Mouse (Mus musculus) fat pad, adult 2 months (tissue): ENCODE measurements around the gene Spata17.
A peak's percentile ranks its signal among the peaks of the same experiment; 100 is the strongest.
"Not testable (repeated sequence)": the region's sequence is repeated elsewhere in the genome, so short reads cannot be mapped to it uniquely, and the experiment has no call there.

Experiments
- DNase-seq: peaks from one replicate; pipeline ENCODE4 v3.0.0-alpha.2; 2011; ENCODE audit warnings: low read depth, low spot score; ENCODE audit errors: extremely low read depth

The Spata17 gene

DNA sequence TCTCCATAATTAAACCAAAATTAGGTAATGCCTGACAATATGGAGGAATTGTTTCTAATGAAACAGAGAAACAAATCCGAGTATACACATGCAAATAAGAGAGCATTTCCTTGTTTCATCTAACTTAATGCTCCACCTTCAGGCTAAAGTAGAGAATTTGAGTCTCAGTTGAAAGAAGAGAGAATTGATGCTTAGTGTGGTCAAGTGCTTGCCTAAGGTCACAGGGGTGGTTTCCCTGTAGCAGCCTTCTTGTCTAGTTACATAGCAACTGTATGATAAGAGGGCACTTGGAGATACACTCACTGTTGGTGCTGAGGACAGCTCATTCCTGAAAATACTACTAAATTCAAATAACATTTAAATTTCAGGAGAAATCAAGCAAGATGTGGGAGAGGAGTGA lies 36.7 kb downstream of the Spata17 start:
- no peak for DNase-seq

GRCm38 (mm10) chr1:187175991-187176390 lies 39.3 kb downstream of the Spata17 start:
- peak; percentile 58 for DNase-seq

DNA sequence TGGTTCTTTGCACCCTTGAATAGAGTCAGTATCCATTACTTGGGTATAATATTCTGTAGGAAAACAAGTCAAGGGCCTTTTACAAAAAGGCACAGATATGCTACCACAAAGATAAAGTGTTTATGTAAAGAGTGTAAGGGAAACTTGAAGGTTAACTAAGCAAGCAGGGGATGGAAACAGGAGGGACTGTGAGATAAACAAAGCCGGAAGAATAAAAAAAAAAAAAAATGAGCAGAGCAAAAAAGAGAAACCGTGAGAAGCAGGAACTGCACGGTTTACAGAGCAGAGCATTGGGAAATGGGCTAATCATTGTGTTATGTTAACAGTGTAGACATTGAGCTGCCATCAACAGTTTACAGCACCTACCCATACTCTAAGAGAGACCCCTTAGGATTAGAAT lies 44.9 kb downstream of the Spata17 start:
- no peak for DNase-seq

GRCm38 (mm10) chr1:187169646-187170045 lies 45.6 kb downstream of the Spata17 start:
- no peak for DNase-seq

- DNase-seq = no peak
Measured at GRCm38 (mm10) chr1:187163571-187163970, 51.7 kb downstream of the Spata17 start.

DNA sequence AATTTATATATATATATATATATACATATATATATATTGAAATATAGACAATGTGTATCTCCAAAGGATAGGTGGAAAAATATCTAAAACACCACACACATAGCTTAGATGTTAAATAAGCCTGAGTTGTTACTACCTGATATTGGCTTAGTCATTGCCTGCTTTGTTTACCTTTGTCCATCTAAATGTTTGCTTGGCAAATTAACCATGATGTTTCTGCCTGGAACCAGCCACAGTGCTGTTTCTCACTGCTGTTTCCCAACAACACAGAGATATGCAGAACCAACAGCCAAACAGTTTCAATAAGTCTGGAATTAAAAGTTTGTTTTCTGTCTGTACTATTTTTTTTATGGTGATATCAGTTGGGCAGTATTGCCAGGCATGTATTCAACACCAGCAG lies 59.6 kb downstream of the Spata17 start:
- no peak for DNase-seq

GRCm38 (mm10) chr1:187153681-187154080 lies 61.6 kb downstream of the Spata17 start:
- DNase-seq = no peak

- no peak for DNase-seq
Measured at GRCm38 (mm10) chr1:187152571-187152970, 62.7 kb downstream of the Spata17 start.

DNA sequence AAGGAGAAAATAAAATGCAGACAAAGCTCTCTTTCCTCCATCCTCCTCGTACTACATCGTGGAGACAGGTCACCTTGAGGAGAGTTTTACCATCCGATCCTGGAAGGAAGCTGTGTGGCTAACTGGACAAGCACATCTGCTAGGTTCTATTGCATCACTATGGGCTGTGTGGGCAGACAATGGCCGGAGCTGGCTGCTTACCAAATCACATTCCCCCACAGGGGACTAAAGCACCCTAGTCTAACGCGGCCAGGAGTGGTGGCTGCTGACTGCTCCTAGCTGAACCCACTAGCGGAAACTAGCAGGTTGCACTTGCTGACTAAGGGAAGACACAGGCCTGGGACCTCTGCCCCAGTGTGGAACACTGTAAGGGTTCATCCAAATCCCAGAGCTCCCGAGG lies 72.3 kb downstream of the Spata17 start:
- peak; percentile 5 for DNase-seq

GRCm38 (mm10) chr1:187137426-187137825 lies 77.8 kb downstream of the Spata17 start:
- DNase-seq = no peak

DNA sequence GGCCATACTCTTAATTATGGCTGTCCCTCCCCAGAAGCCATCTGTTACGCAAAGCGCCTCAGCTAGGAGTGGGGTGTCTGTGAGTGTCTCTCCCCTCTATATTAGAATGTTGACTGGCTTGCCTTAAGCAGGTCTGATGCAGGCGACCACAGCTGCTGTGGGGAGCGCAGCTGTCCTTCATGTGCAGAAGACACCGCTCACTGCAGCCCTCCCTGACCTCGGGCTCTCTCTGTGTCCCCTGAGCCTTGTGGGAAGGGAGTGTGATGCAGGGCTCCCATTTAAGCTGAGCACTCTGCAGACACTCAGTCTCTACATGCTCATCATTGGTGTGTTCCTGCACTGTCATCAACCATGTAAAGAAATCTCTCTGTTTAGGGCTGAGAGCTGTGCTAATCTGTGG lies 79.4 kb downstream of the Spata17 start:
- DNase-seq = no peak

GRCm38 (mm10) chr1:187133841-187134240 lies 81.4 kb downstream of the Spata17 start:
- DNase-seq = no peak

DNA sequence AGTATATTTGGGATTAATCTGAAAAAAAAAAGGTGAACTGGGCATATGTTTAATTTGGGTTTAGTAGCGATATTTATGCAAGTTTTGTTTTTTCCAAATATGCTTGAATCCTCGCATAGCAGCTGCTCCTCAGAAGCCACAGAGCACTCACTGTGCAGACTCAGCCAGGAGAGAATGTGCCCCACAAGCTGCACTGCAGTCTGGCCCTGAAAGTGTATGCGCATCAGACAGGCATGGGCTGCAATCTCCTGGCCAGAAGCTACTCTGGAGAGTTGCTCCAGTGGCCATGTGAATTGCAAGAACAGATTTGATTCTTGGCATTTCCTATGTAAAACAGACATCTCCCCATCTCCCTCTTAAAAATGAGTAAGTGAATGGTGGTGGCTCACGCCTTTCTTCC lies 82.9 kb downstream of the Spata17 start:
- DNase-seq = no peak

GRCm38 (mm10) chr1:187127548-187127947 lies 87.7 kb downstream of the Spata17 start:
- DNase-seq = not testable (repeated sequence)

GRCm38 (mm10) chr1:187125733-187126132 lies 89.5 kb downstream of the Spata17 start:
- no peak for DNase-seq

- no peak for DNase-seq
Measured at GRCm38 (mm10) chr1:187124967-187125366, 90.3 kb downstream of the Spata17 start.

- DNase-seq = no peak
Measured at GRCm38 (mm10) chr1:187119300-187119699, 96.0 kb downstream of the Spata17 start.

- no peak for DNase-seq
Measured at GRCm38 (mm10) chr1:187118108-187118507, 97.2 kb downstream of the Spata17 start.

DNA sequence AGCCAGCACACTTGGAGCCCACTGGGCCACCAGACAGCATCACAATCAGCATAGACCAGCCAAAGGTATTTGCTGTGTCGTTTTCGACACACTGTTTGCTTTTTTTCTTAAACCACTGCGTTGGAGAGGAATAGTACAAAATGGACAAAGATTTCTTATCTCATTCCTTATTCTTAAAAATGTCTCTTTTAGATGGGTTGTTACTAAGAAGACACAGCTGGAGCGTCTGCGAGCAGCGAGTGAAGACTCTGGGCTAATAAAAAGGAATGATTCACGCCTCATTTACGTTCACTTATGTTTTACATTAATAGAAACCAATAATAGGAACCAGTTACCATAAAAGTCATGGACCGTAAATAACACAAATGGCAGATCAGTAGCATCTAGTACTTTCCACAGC lies 101.5 kb downstream of the Spata17 start:
- DNase-seq = no peak

DNA sequence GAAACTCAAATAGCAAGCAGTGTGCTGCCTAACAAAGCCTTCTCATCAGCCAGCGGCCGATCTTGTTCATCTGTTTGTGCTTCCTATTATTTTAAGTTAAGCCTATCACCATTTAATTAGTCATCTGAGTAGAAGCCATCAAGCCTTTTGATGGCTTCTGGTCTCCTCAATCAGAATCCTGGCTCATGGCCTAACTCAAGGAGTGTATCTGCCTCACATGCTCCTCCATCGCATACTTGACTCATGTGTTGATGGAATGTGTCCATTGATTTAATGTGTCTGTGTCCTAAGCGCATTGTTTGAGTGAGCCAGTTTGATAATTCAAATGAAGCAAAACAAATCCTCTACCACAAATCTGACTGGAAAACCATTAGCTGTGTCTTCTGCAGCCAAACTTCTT lies 113.1 kb downstream of the Spata17 start:
- DNase-seq = no peak

- DNase-seq = no peak
Measured at GRCm38 (mm10) chr1:187101202-187101601, 114.1 kb downstream of the Spata17 start.

- DNase-seq = no peak
Measured at GRCm38 (mm10) chr1:187100624-187101023, 114.6 kb downstream of the Spata17 start.

GRCm38 (mm10) chr1:187098285-187098684 lies 117.0 kb downstream of the Spata17 start:
- DNase-seq = no peak

DNA sequence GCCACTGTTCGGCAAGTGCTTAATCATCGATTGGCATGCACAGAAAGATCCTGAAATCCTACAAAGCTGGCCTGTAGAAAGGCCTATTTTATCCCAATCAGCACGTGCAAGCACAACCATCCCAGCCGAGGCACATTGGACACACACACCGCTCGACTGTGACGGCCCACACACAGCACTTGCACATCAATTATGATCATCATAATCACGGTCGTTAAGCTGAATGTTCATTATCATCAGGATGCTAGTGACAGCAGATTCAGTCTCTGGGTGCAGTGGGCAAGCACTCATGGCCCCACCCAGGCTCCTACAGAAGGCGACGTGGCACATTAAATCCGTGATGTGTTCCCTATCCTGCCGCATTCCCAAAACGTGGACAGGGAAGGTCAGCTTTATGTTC lies 122.7 kb downstream of the Spata17 start:
- no peak for DNase-seq
